Mouse (Mus musculus) intestine, embryonic 14.5 days (tissue): ENCODE measurements at regions not wholly inside any gene's neighbourhood (a gene's known extent, or its start where the extent isn't known, plus 50 kb on each side); places are given as distances from the start of the nearest gene placed in this dataset.

Experiments
- ATAC-seq: fragments of 200-750 bp; cut with Nextera tagmentation; replicated peaks from 2 replicates; pipeline ENCODE4 v1.8.0; 2017; ENCODE audit warnings: low read depth, moderate number of reproducible peaks, moderate TSS enrichment, moderate library complexity; ENCODE audit not compliant: low FRiP score, low TSS enrichment
- DNase-seq: peaks from one replicate; pipeline ENCODE4 v3.0.0-alpha.2; 2018; ENCODE audit warnings: low spot score
- H3K27ac ChIP-seq: fragments of 300-500 bp; sonication (generic); 2 replicates; pipeline ENCODE4 v1.5.1; 2014; ENCODE audit warnings: low read depth, mild to moderate bottlenecking, control low read depth
- H3K27me3 ChIP-seq: fragments of 300-500 bp; sonication (generic); replicated peaks from 2 replicates; pipeline ENCODE4 v1.6.1; 2014; ENCODE audit warnings: low read length, control low read depth; ENCODE audit not compliant: control insufficient read depth, insufficient read depth
- H3K36me3 ChIP-seq: fragments of 300-500 bp; sonication (generic); 2 replicates; pipeline ENCODE4 v1.6.1; 2014; ENCODE audit warnings: low read length, control low read depth; ENCODE audit not compliant: control insufficient read depth, insufficient read depth
- H3K4me1 ChIP-seq: fragments of 300-500 bp; sonication (generic); replicated peaks from 2 replicates; pipeline ENCODE4 v1.6.1; 2014; ENCODE audit warnings: low read length, control low read depth, mixed read lengths; ENCODE audit not compliant: control insufficient read depth, insufficient read depth
- H3K4me2 ChIP-seq: fragments of 300-500 bp; sonication (generic); 2 replicates; pipeline ENCODE4 v1.6.1; 2014; ENCODE audit warnings: low read length
- H3K4me3 ChIP-seq: fragments of 300-500 bp; sonication (generic); 2 replicates; pipeline ENCODE4 v1.5.1; 2014; ENCODE audit warnings: low read depth, low read length, control low read depth, mixed read lengths
- H3K9ac ChIP-seq: fragments of 300-500 bp; sonication (generic); 2 replicates; pipeline ENCODE4 v1.6.1; 2014; ENCODE audit warnings: mild to moderate bottlenecking, low read length
- H3K9me3 ChIP-seq: fragments of 300-500 bp; sonication (generic); 2 replicates; pipeline ENCODE4 v1.6.1; 2016; ENCODE audit warnings: low read length, control low read depth; ENCODE audit not compliant: control insufficient read depth
- WGBS: fragments of 180-500 bp; shearing (Covaris S2); extraction: QIAGEN DNeasy Blood & Tissue Kit; methylation state at CpG from one replicate; pipeline ENCODE4 v1.1.7; 2014; 5-methylcytosine and 5-hydroxymethylcytosine counted together

GRCm38 (mm10) chr10:108016552-108016951, 104.6 kb upstream of the Otogl start:
- Histone ChIP-seq H3K36me3 (no peaks in the 10 kb centered on the region), H3K4me3 (no peak overlapping the region), H3K4me2 (no peak overlapping the region), H3K27me3 (no peaks in the 10 kb centered on the region), H3K27ac (no peak overlapping the region), H3K9me3 (no peaks in the 10 kb centered on the region), H3K9ac (no peak overlapping the region), H3K4me1 (no peaks in the 10 kb centered on the region)
- WGBS: 87% methylated on average over 1 of the region's 1 CpGs
- DNase-seq (no peak), ATAC-seq (no peak)

- no peaks in the 10 kb centered on the region for H3K4me1 ChIP-seq
- H3K9ac ChIP-seq: no peak overlapping the region
- H3K4me2 ChIP-seq: no peak overlapping the region
- WGBS: 84% methylated on average over 2 of the region's 2 CpGs
- no peaks in the 10 kb centered on the region for H3K9me3 ChIP-seq
- H3K27ac ChIP-seq: no peak overlapping the region
- DNase-seq (no peak), ATAC-seq (no peak)
- H3K36me3 ChIP-seq: no peaks in the 10 kb centered on the region
- no peaks in the 10 kb centered on the region for H3K27me3 ChIP-seq
- no peak overlapping the region for H3K4me3 ChIP-seq
These were observed 83.1 kb upstream of the Otogl start for GRCm38 (mm10) chr10:107994836-107995585.

DNA sequence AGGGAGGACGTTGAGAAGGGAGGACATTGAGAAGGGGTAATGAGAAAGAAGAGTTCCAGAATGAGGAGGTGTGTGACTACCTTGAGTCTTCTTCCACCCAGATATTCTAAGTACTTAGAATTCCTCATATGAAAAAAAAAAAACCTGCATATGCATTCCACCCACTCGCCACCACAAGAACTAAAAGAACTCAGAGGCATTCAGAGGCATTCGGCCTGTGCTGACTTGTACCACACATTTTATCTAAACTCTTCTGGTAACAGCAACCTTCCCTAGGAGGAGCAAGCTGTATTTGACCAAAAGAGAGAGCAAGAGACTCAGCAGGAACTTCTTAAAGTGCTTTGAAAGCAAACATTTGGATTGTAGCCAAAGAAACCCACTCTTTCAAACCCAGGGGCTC, 80.7 kb upstream of the Otogl start:
- DNase-seq: no peak
- Histone ChIP-seq H3K27ac (no peak overlapping the region), H3K9ac (no peak overlapping the region), H3K4me3 (no peak overlapping the region), H3K27me3 (no peaks in the 10 kb centered on the region), H3K4me1 (no peaks in the 10 kb centered on the region), H3K4me2 (no peak overlapping the region), H3K36me3 (no peaks in the 10 kb centered on the region), H3K9me3 (no peaks in the 10 kb centered on the region)
- 64% methylated on average over 3 of the region's 3 CpGs for WGBS
- no peak for ATAC-seq

DNA sequence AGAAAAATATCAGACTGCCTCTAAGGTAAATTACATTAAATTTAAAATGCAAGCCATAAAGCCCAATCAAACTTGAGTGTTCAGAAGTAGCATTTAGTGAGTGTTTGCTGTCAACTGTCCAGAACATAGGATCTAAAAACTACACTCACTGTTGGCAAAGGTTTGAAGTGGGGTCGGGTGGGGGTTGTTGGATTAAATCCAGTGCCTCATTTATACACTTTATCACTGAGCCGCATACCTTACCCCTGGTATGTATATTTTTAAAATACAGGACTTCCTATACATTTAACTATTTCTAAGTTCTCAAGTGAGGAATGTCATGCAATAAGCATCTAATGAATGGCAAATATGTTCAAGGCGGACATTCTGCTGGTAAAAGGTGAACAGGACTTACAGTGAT, 78.6 kb upstream of the Otogl start:
- ATAC-seq (no peak), DNase-seq (no peak)
- no peak overlapping the region for H3K9ac ChIP-seq
- no peak overlapping the region for H3K4me2 ChIP-seq
- no peaks in the 10 kb centered on the region for H3K27me3 ChIP-seq
- H3K4me3 ChIP-seq: no peak overlapping the region
- no peaks in the 10 kb centered on the region for H3K4me1 ChIP-seq
- no peaks in the 10 kb centered on the region for H3K9me3 ChIP-seq
- H3K36me3 ChIP-seq: no peaks in the 10 kb centered on the region
- WGBS: 72% methylated on average over 3 of the region's 3 CpGs
- H3K27ac ChIP-seq: no peak overlapping the region

DNA sequence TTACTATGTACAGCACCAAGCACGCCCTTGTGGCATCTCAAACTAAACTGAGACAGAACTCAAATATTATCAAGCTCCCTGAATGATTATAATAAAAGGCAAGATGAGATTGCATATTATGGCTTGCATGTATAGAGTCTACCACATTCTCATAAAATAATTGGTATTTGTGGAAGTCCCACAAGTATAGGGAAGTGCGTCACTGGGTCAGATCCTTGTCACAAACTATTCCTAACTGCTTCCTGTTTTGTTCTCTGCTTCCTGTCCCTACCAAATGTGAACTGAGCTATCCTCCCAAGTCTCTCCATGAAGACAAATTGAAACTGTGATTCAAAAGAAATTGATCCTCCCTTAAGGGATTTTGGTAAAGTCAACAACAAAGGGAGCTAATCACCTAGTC, 78.0 kb upstream of the Otogl start:
- Histone ChIP-seq H3K36me3 (no peaks in the 10 kb centered on the region), H3K27me3 (no peaks in the 10 kb centered on the region), H3K9me3 (no peaks in the 10 kb centered on the region), H3K4me1 (no peaks in the 10 kb centered on the region), H3K4me2 (no peak overlapping the region), H3K9ac (no peak overlapping the region), H3K27ac (no peak overlapping the region), H3K4me3 (no peak overlapping the region)
- WGBS: 85% methylated on average over 2 of the region's 2 CpGs
- ATAC-seq: no peak
- no peak for DNase-seq

DNA sequence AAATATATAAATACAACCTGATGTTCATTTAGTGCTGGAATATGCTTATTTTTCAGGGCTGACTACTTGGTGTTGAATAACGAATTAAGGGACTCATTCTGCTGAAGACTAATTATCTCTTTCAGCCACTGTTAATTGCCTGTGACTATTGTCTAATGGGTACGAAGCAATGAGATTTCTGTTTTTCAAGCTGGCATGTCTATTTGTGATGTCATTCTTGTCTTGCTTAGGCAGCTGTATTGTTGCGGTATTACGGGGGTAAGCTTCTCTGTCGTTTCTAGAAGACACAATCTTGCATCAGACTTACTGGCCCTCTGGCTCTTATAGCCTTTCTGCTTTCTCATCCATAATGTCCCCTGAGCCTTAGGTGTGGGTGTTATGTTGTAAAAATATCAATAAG, 70.7 kb upstream of the Otogl start:
- DNase-seq (no peak), ATAC-seq (no peak)
- H3K27ac ChIP-seq: no peak overlapping the region
- H3K9ac ChIP-seq: no peak overlapping the region
- H3K4me1 ChIP-seq: no peaks in the 10 kb centered on the region
- H3K4me3 ChIP-seq: no peak overlapping the region
- H3K27me3 ChIP-seq: no peaks in the 10 kb centered on the region
- 85% methylated on average over 5 of the region's 5 CpGs for WGBS
- H3K9me3 ChIP-seq: no peaks in the 10 kb centered on the region
- no peaks in the 10 kb centered on the region for H3K36me3 ChIP-seq
- no peak overlapping the region for H3K4me2 ChIP-seq

DNA sequence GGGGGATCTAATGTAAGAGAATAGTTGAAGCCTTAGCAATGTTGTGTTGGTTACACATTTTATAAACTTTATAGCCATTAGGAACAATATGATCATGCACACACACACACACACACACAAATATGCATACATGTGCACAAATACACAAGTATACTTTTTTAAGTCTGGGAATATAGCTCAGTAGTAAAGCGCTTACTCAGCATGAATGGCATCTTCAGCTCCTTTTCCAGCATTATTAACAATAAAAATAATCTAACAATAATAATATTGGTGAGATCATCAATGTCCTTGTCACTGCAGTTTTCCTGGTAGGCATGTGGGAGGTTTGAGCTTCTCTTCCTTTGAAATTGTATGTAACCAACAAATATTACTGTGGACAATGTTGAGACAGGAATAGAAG, 70.1 kb upstream of the Otogl start:
- no peaks in the 10 kb centered on the region for H3K4me1 ChIP-seq
- whole genome bisulfite sequencing: 100% methylated on average over 1 of the region's 1 CpGs
- no peak overlapping the region for H3K9ac ChIP-seq
- no peak overlapping the region for H3K4me3 ChIP-seq
- no peaks in the 10 kb centered on the region for H3K27me3 ChIP-seq
- DNase-seq (no peak), ATAC-seq (no peak)
- no peaks in the 10 kb centered on the region for H3K9me3 ChIP-seq
- H3K27ac ChIP-seq: no peak overlapping the region
- no peaks in the 10 kb centered on the region for H3K36me3 ChIP-seq
- H3K4me2 ChIP-seq: no peak overlapping the region

- ATAC-seq (no peak), DNase-seq (no peak)
These were observed 64.5 kb upstream of the Otogl start for GRCm38 (mm10) chr10:107976392-107976965.

GRCm38 (mm10) chr10:107971748-107972147, 59.8 kb upstream of the Otogl start:
- no peaks in the 10 kb centered on the region for H3K27me3 ChIP-seq
- no peak overlapping the region for H3K27ac ChIP-seq
- no peak overlapping the region for H3K4me2 ChIP-seq
- H3K9ac ChIP-seq: no peak overlapping the region
- ATAC-seq: no peak
- H3K36me3 ChIP-seq: no peaks in the 10 kb centered on the region
- DNase-seq: no peak
- no peaks in the 10 kb centered on the region for H3K9me3 ChIP-seq
- H3K4me3 ChIP-seq: no peak overlapping the region
- H3K4me1 ChIP-seq: no peaks in the 10 kb centered on the region; the same call in 1 of the 2 replicates

More at GRCm38 (mm10) chr10:107976392-107976965, 64.5 kb upstream of the Otogl start:
- Histone ChIP-seq H3K4me3 (no peak overlapping the region), H3K9ac (no peak overlapping the region), H3K27ac (no peak overlapping the region), H3K27me3 (no peaks in the 10 kb centered on the region), H3K4me2 (no peak overlapping the region), H3K9me3 (no peaks in the 10 kb centered on the region), H3K36me3 (no peaks in the 10 kb centered on the region), H3K4me1 (no peaks in the 10 kb centered on the region; the same call in 1 of the 2 replicates)
- 90% methylated on average over 3 of the region's 3 CpGs for WGBS
